Mouse (Mus musculus): ENCODE measurements at regions not wholly inside any gene's neighbourhood (a gene's known extent, or its start where the extent isn't known, plus 50 kb on each side); places are given as distances from the start of the nearest gene placed in this dataset.

- H3K4me2 ChIP-seq: no peak overlapping the region
- H3K36me3 ChIP-seq: no peaks in the 10 kb centered on the region
- H3K4me3 ChIP-seq (replicated peaks): no peak overlapping the region
- H3K27ac ChIP-seq (replicated peaks): no peak overlapping the region
- no peaks in the 10 kb centered on the region for H3K4me1 ChIP-seq
- WGBS: 12% methylated on average over 6 of the region's 6 CpGs
- H3K9me3 ChIP-seq (replicated peaks): no peaks in the 10 kb centered on the region
- no peaks in the 10 kb centered on the region for H3K27me3 ChIP-seq (replicated peaks)
- ATAC-seq (ENCODE audit: low FRiP score): no peak
- H3K9ac ChIP-seq (replicated peaks): no peak overlapping the region
These were observed 83.1 kb downstream of the Stk35 start for GRCm38 (mm10) chr2:129883417-129883816.

- H3K27me3 ChIP-seq (replicated peaks): no peaks in the 10 kb centered on the region
- H3K4me2 ChIP-seq: no peak overlapping the region
- H3K4me1 ChIP-seq: no peaks in the 10 kb centered on the region
- no peak for ATAC-seq (ENCODE audit: low FRiP score)
- no peak overlapping the region for H3K27ac ChIP-seq (replicated peaks)
- H3K9ac ChIP-seq (replicated peaks): no peak overlapping the region
- H3K4me3 ChIP-seq (replicated peaks): no peak overlapping the region
- no peaks in the 10 kb centered on the region for H3K9me3 ChIP-seq (replicated peaks)
- H3K36me3 ChIP-seq: no peaks in the 10 kb centered on the region
- WGBS: 55% methylated on average over 3 of the region's 3 CpGs
These were observed 84.0 kb downstream of the Stk35 start for GRCm38 (mm10) chr2:129884316-129884715.

- H3K4me1 ChIP-seq: no peaks in the 10 kb centered on the region
- 95% methylated on average over 7 of the region's 7 CpGs for WGBS
- no peak for ATAC-seq (ENCODE audit: low FRiP score)
- H3K4me3 ChIP-seq (replicated peaks): no peak overlapping the region
- no peak overlapping the region for H3K4me2 ChIP-seq
- H3K36me3 ChIP-seq: no peaks in the 10 kb centered on the region
- H3K27me3 ChIP-seq (replicated peaks): no peaks in the 10 kb centered on the region
- H3K9me3 ChIP-seq (replicated peaks): no peaks in the 10 kb centered on the region
- H3K27ac ChIP-seq (replicated peaks): no peak overlapping the region
- no peak overlapping the region for H3K9ac ChIP-seq (replicated peaks)
These were observed 85.2 kb downstream of the Stk35 start for GRCm38 (mm10) chr2:129885536-129885935.

GRCm38 (mm10) chr2:129893231-129893630, 92.9 kb downstream of the Stk35 start:
- Histone ChIP-seq H3K36me3 (no peaks in the 10 kb centered on the region), H3K27ac (replicated peaks) (peak overlapping the region; percentile 64), H3K9me3 (replicated peaks) (no peaks in the 10 kb centered on the region), H3K27me3 (replicated peaks) (no peaks in the 10 kb centered on the region), H3K4me2 (0 out of 2 replicates have a peak overlapping the region, but pooled peaks have one; percentile 2), H3K4me3 (replicated peaks) (no peak overlapping the region), H3K9ac (replicated peaks) (no peak overlapping the region), H3K4me1 (peaks cover 13% of the 10 kb centered on the region)
- no peak for ATAC-seq (ENCODE audit: low FRiP score)
- 41% methylated on average over 7 of the region's 7 CpGs for WGBS

- H3K9me3 ChIP-seq (replicated peaks): no peaks in the 10 kb centered on the region
- no peak overlapping the region for H3K9ac ChIP-seq (replicated peaks)
- H3K4me2 ChIP-seq: 0 out of 2 replicates have a peak overlapping the region, but pooled peaks have one; percentile 2
- no peaks in the 10 kb centered on the region for H3K27me3 ChIP-seq (replicated peaks)
- ATAC-seq (ENCODE audit: low FRiP score): peak; percentile 63
- peaks cover 13% of the 10 kb centered on the region for H3K4me1 ChIP-seq
- peak overlapping the region; percentile 64 for H3K27ac ChIP-seq (replicated peaks)
- no peaks in the 10 kb centered on the region for H3K36me3 ChIP-seq
- 49% methylated on average over 5 of the region's 5 CpGs for WGBS
- H3K4me3 ChIP-seq (replicated peaks): no peak overlapping the region
These were observed 93.5 kb downstream of the Stk35 start for GRCm38 (mm10) chr2:129893832-129894231.

- no peak for ATAC-seq (ENCODE audit: low FRiP score)
- no peaks in the 10 kb centered on the region for H3K9me3 ChIP-seq (replicated peaks)
- no peaks in the 10 kb centered on the region for H3K27me3 ChIP-seq (replicated peaks)
- H3K4me2 ChIP-seq: no peak overlapping the region
- H3K9ac ChIP-seq (replicated peaks): no peak overlapping the region
- H3K27ac ChIP-seq (replicated peaks): no peak overlapping the region
- WGBS: 76% methylated on average over 8 of the region's 8 CpGs
- H3K36me3 ChIP-seq: no peaks in the 10 kb centered on the region
- H3K4me1 ChIP-seq: peaks cover 13% of the 10 kb centered on the region
- no peak overlapping the region for H3K4me3 ChIP-seq (replicated peaks)
These were observed 94.6 kb downstream of the Stk35 start for GRCm38 (mm10) chr2:129894906-129895305.

- Histone ChIP-seq H3K27ac (replicated peaks) (no peak overlapping the region), H3K36me3 (no peaks in the 10 kb centered on the region), H3K4me1 (peaks cover 13% of the 10 kb centered on the region), H3K4me3 (replicated peaks) (no peak overlapping the region), H3K27me3 (replicated peaks) (no peaks in the 10 kb centered on the region), H3K9me3 (replicated peaks) (no peaks in the 10 kb centered on the region), H3K9ac (replicated peaks) (no peak overlapping the region), H3K4me2 (no peak overlapping the region)
- no peak for ATAC-seq (ENCODE audit: low FRiP score)
- WGBS: 94% methylated on average over 6 of the region's 6 CpGs
These were observed 95.1 kb downstream of the Stk35 start for GRCm38 (mm10) chr2:129895369-129895768.

GRCm38 (mm10) chr2:129896696-129897095, 96.4 kb downstream of the Stk35 start:
- H3K4me3 ChIP-seq (replicated peaks): no peak overlapping the region
- no peaks in the 10 kb centered on the region for H3K36me3 ChIP-seq
- ATAC-seq (ENCODE audit: low FRiP score): no peak
- peaks cover 13% of the 10 kb centered on the region for H3K4me1 ChIP-seq
- 79% methylated on average over 4 of the region's 4 CpGs for WGBS
- no peak overlapping the region for H3K9ac ChIP-seq (replicated peaks)
- H3K9me3 ChIP-seq (replicated peaks): no peaks in the 10 kb centered on the region
- no peak overlapping the region for H3K27ac ChIP-seq (replicated peaks)
- no peak overlapping the region for H3K4me2 ChIP-seq
- no peaks in the 10 kb centered on the region for H3K27me3 ChIP-seq (replicated peaks)

- no peak overlapping the region for H3K4me3 ChIP-seq (replicated peaks)
- no peaks in the 10 kb centered on the region for H3K36me3 ChIP-seq
- no peak overlapping the region for H3K9ac ChIP-seq (replicated peaks)
- WGBS: 61% methylated on average over 4 of the region's 4 CpGs
- H3K4me2 ChIP-seq: no peak overlapping the region
- ATAC-seq (ENCODE audit: low FRiP score): no peak
- no peaks in the 10 kb centered on the region for H3K9me3 ChIP-seq (replicated peaks)
- H3K27ac ChIP-seq (replicated peaks): no peak overlapping the region
- no peaks in the 10 kb centered on the region; the same call in 1 of the 2 replicates for H3K27me3 ChIP-seq (replicated peaks)
- peaks cover 1% of the 10 kb centered on the region for H3K4me1 ChIP-seq
These were observed 103.2 kb downstream of the Stk35 start for GRCm38 (mm10) chr2:129903383-129904135.

GRCm38 (mm10) chr2:129904753-129905152, 104.4 kb downstream of the Stk35 start:
- no peaks in the 10 kb centered on the region for H3K36me3 ChIP-seq
- H3K9me3 ChIP-seq (replicated peaks): no peaks in the 10 kb centered on the region
- no peaks in the 10 kb centered on the region; the same call in 1 of the 2 replicates for H3K27me3 ChIP-seq (replicated peaks)
- 43% methylated on average over 7 of the region's 7 CpGs for WGBS
- H3K27ac ChIP-seq (replicated peaks): no peak overlapping the region
- no peak overlapping the region for H3K4me2 ChIP-seq
- peaks cover 13% of the 10 kb centered on the region for H3K4me1 ChIP-seq
- no peak for ATAC-seq (ENCODE audit: low FRiP score)
- H3K4me3 ChIP-seq (replicated peaks): no peak overlapping the region
- H3K9ac ChIP-seq (replicated peaks): no peak overlapping the region

- Histone ChIP-seq H3K4me2 (peak overlapping the region; percentile 84), H3K9ac (replicated peaks) (peak overlapping the region; percentile 55), H3K27me3 (replicated peaks) (no peaks in the 10 kb centered on the region; the same call in 1 of the 2 replicates), H3K9me3 (replicated peaks) (no peaks in the 10 kb centered on the region), H3K4me3 (replicated peaks) (peak overlapping the region; percentile 50), H3K36me3 (no peaks in the 10 kb centered on the region), H3K4me1 (peaks cover 15% of the 10 kb centered on the region), H3K27ac (replicated peaks) (peak overlapping the region; percentile 84)
- peak; percentile 94 for ATAC-seq (ENCODE audit: low FRiP score)
- WGBS: 1% methylated on average over 28 of the region's 28 CpGs
These were observed 103.3 kb upstream of the Tgm3 start for GRCm38 (mm10) chr2:129908701-129909425.
